Mouse (Mus musculus): Measurements from ENCODE around the gene Tmem131.

GRCm38 (mm10) chr1:36772198-36772934 is 171.1 kb downstream of the Tmem131 start:
- TF ChIP-seq MAX (IDR thresholded peaks at IDR 0.05; ENCODE audit: low read depth): no peak
- TF ChIP-seq POLR2A (IDR thresholded peaks at IDR 0.05; ENCODE audit: insufficient read length, low read depth): no peak
- no peak for TF ChIP-seq E2F4 (IDR thresholded peaks at IDR 0.05; ENCODE audit: insufficient read depth)
- TF ChIP-seq TCF12 (IDR thresholded peaks at IDR 0.05; ENCODE audit: insufficient read depth, poor library complexity, severe bottlenecking): no peak
- no peak for TF ChIP-seq MYOD1 (IDR thresholded peaks at IDR 0.05; ENCODE audit: control insufficient read depth in 1 of 3, insufficient read length in 2 of 3, low read depth in 2 of 3)
- TF ChIP-seq REST (IDR thresholded peaks at IDR 0.05; ENCODE audit: insufficient read depth, insufficient read length): no peak
- no peak for TF ChIP-seq POLR2AphosphoS2 (IDR thresholded peaks at IDR 0.05; ENCODE audit: insufficient read length, low read depth)
- TF ChIP-seq MYOG (IDR thresholded peaks at IDR 0.05; ENCODE audit: control insufficient read depth in 1 of 3, insufficient read depth in 1 of 3, insufficient read length in 2 of 3, low read depth in 2 of 3): no peak
- TF ChIP-seq USF1 (IDR thresholded peaks at IDR 0.05; ENCODE audit: low read depth): no peak
- no peak for TF ChIP-seq CEBPB (IDR thresholded peaks at IDR 0.05; ENCODE audit: insufficient read depth, poor library complexity, severe bottlenecking)
- no peak for TF ChIP-seq SRF (IDR thresholded peaks at IDR 0.05; ENCODE audit: control insufficient read depth, insufficient read length, low read depth)

Measured in myocyte (in vitro differentiated cells).